Mouse (Mus musculus) midbrain, embryonic 16.5 days (tissue): ENCODE results near the gene Stam. TPM values are rescaled to one million over a fixed set of nuclear protein-coding genes. Genes with fewer than 3 reads are reported as not detected.

ENCODE experiments used
- ATAC-seq: fragments of 200-750 bp; cut with Nextera tagmentation; 2 replicates; pipeline ENCODE4 v1.8.0; 2017; ENCODE audit warnings: moderate TSS enrichment
- H3K27ac ChIP-seq: fragments of 300-500 bp; sonication (generic); 2 replicates; pipeline ENCODE4 v1.5.1; 2014; ENCODE audit warnings: mild to moderate bottlenecking, low read length, mixed read lengths
- H3K27me3 ChIP-seq: fragments of 300-500 bp; sonication (generic); 2 replicates; pipeline ENCODE4 v1.6.1; 2014; ENCODE audit warnings: low read depth, low read length, mixed read lengths; ENCODE audit not compliant: control insufficient read depth, insufficient read depth
- H3K36me3 ChIP-seq: fragments of 300-500 bp; sonication (generic); 2 replicates; pipeline ENCODE4 v1.6.1; 2014; ENCODE audit warnings: mild to moderate bottlenecking, low read length, moderate library complexity, mixed read lengths; ENCODE audit not compliant: control insufficient read depth, insufficient read depth
- H3K4me1 ChIP-seq: fragments of 300-500 bp; sonication (generic); 2 replicates; pipeline ENCODE4 v1.6.1; 2014; ENCODE audit warnings: mild to moderate bottlenecking, low read length, mixed read lengths; ENCODE audit not compliant: control insufficient read depth, insufficient read depth
- H3K4me2 ChIP-seq: fragments of 300-500 bp; sonication (generic); 2 replicates; pipeline ENCODE4 v1.6.1; 2014; ENCODE audit warnings: mild to moderate bottlenecking, low read length, mixed read lengths
- H3K4me3 ChIP-seq: fragments of 300-500 bp; sonication (generic); 2 replicates; pipeline ENCODE4 v1.5.1; 2014; ENCODE audit warnings: low read depth, mild to moderate bottlenecking, low read length, moderate library complexity, mixed read lengths
- H3K9ac ChIP-seq: fragments of 300-500 bp; sonication (generic); 2 replicates; pipeline ENCODE4 v1.6.1; 2014; ENCODE audit warnings: low read depth, low read length, mixed read lengths
- H3K9me3 ChIP-seq: fragments of 300-500 bp; sonication (generic); replicated peaks from 2 replicates; pipeline ENCODE4 v1.6.1; 2014; ENCODE audit warnings: mild to moderate bottlenecking, low read length, mixed read lengths; ENCODE audit not compliant: control insufficient read depth, poor library complexity, severe bottlenecking
- whole genome bisulfite sequencing: fragments of 180-500 bp; shearing (Covaris S2); extraction: QIAGEN DNeasy Blood & Tissue Kit; methylation state at CpG from one replicate; pipeline ENCODE4 v1.1.7; 2014; 5-methylcytosine and 5-hydroxymethylcytosine counted together
- polyA plus RNA-seq: library from polyadenylated mRNA; unstranded; fragments of >200 nt; fragmentation: Nextera tagmentation; extraction: Ambion mirVana; gene quantifications from 2 replicates; pipeline ENCODE4 v1.2.1, GENCODE M21; 2015

Gene Stam
- polyA plus RNA-seq, 1 experiment from 2014 or later, result 141 TPM

- no peaks in the 10 kb centered on the region for H3K27me3 ChIP-seq
- no peak overlapping the region for H3K4me3 ChIP-seq
- H3K36me3 ChIP-seq, result peaks cover 5% of the 10 kb centered on the region; the same call in 1 of the 2 replicates
- no peaks in the 10 kb centered on the region for H3K9me3 ChIP-seq
- H3K4me2 ChIP-seq, result no peak overlapping the region
- no peak overlapping the region for H3K9ac ChIP-seq
- no peak overlapping the region for H3K27ac ChIP-seq
- H3K4me1 ChIP-seq, result no peaks in the 10 kb centered on the region
- no peak for ATAC-seq
Measured at GRCm38 (mm10) chr2:14100533-14100932, 26.6 kb downstream of the Stam start.

- no peak overlapping the region for H3K4me2 ChIP-seq
- peaks cover 5% of the 10 kb centered on the region; the same call in 1 of the 2 replicates for H3K36me3 ChIP-seq
- H3K9me3 ChIP-seq, result no peaks in the 10 kb centered on the region
- H3K27me3 ChIP-seq, result no peaks in the 10 kb centered on the region
- H3K27ac ChIP-seq, result no peak overlapping the region
- WGBS, result 93% methylated on average over 2 of the region's 2 CpGs
- no peak overlapping the region for H3K4me3 ChIP-seq
- H3K9ac ChIP-seq, result no peak overlapping the region
- ATAC-seq, result no peak
- H3K4me1 ChIP-seq, result no peaks in the 10 kb centered on the region
Measured at GRCm38 (mm10) chr2:14102603-14103002, 28.7 kb downstream of the Stam start.

DNA sequence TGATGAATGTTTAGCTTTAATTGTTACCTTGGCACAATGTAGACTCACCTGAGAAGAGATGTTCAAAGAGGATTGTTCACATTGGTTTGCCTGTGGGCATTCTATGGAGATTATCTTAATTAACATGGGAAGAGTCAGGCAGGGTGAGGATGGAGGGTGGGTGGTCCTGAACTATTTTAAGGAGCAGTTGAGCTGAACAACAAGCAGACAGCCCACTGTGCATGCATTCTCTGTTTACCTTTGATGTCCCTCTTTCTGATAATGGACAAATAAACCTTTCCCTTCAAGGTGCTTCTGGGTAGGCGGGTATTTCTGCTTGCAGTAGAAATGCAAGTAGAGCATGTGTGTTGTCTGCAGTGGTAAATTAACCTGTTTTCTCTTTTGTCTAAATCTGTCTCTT lies 30.0 kb downstream of the Stam start:
- Histone ChIP-seq H3K27me3 (no peaks in the 10 kb centered on the region), H3K4me2 (no peak overlapping the region), H3K9ac (no peak overlapping the region), H3K9me3 (no peaks in the 10 kb centered on the region), H3K36me3 (peaks cover 5% of the 10 kb centered on the region; the same call in 1 of the 2 replicates), H3K4me3 (no peak overlapping the region), H3K27ac (no peak overlapping the region), H3K4me1 (no peaks in the 10 kb centered on the region)
- 94% methylated on average over 1 of the region's 1 CpGs for WGBS
- no peak for ATAC-seq

DNA sequence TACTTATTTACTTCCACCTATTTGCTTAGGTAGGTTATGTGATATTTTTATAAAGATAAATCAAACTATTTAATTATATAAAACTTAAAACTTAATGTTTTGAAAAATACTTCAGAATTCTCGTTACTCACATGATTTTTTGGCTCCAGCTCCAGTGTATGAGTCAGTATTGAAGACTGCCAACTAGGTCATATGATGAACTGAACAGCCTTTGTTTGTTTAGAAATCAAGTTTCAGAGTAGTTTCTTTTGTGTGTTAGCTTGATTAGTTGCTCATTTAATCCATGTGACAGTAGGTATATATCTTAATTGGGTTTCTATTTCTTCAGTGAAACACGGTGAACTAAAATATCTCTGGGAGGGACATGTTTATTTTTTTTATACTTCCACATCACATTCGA lies 33.8 kb downstream of the Stam start:
- H3K36me3 ChIP-seq, result peaks cover 3% of the 10 kb centered on the region; the same call in 1 of the 2 replicates
- H3K4me2 ChIP-seq, result no peak overlapping the region
- H3K4me1 ChIP-seq, result no peaks in the 10 kb centered on the region
- no peak overlapping the region for H3K27ac ChIP-seq
- H3K4me3 ChIP-seq, result no peak overlapping the region
- 91% methylated on average over 3 of the region's 3 CpGs for WGBS
- H3K9ac ChIP-seq, result no peak overlapping the region
- no peaks in the 10 kb centered on the region for H3K9me3 ChIP-seq
- no peaks in the 10 kb centered on the region for H3K27me3 ChIP-seq
- no peak for ATAC-seq

DNA sequence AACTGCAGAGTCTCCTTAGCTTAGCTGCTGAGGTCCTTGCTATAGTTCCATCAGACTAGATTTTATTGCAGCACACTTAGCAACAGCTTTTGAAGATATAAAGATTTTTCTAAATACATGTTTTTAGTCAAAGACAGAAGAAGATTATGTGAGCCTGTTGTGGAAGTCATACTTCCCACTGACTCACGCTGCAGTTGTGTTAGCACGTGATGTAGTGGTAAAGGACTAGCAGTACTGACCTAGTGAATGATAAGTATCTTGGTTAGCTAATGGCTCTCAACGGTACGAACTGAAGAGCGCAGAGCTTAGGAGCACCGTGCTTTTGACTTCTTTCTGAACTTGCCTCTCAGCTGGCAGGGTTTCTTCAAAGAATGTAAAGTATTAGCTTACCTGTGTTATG lies 52.5 kb downstream of the Stam start:
- Histone ChIP-seq H3K4me2 (no peak overlapping the region), H3K36me3 (peaks cover 19% of the 10 kb centered on the region; the same call in 1 of the 2 replicates), H3K27me3 (no peaks in the 10 kb centered on the region), H3K4me3 (no peak overlapping the region), H3K9me3 (no peaks in the 10 kb centered on the region), H3K4me1 (no peaks in the 10 kb centered on the region), H3K9ac (no peak overlapping the region), H3K27ac (no peak overlapping the region)
- no peak for ATAC-seq
- 87% methylated on average over 6 of the region's 6 CpGs for WGBS

- Histone ChIP-seq H3K4me2 (no peak overlapping the region), H3K36me3 (peaks cover 26% of the 10 kb centered on the region), H3K9ac (no peak overlapping the region), H3K27me3 (no peaks in the 10 kb centered on the region), H3K27ac (no peak overlapping the region), H3K9me3 (no peaks in the 10 kb centered on the region), H3K4me3 (no peak overlapping the region), H3K4me1 (no peaks in the 10 kb centered on the region)
- no peak for ATAC-seq
- WGBS, result 22% methylated on average over 3 of the region's 3 CpGs
Measured at GRCm38 (mm10) chr2:14127629-14128028, 53.7 kb downstream of the Stam start.

DNA sequence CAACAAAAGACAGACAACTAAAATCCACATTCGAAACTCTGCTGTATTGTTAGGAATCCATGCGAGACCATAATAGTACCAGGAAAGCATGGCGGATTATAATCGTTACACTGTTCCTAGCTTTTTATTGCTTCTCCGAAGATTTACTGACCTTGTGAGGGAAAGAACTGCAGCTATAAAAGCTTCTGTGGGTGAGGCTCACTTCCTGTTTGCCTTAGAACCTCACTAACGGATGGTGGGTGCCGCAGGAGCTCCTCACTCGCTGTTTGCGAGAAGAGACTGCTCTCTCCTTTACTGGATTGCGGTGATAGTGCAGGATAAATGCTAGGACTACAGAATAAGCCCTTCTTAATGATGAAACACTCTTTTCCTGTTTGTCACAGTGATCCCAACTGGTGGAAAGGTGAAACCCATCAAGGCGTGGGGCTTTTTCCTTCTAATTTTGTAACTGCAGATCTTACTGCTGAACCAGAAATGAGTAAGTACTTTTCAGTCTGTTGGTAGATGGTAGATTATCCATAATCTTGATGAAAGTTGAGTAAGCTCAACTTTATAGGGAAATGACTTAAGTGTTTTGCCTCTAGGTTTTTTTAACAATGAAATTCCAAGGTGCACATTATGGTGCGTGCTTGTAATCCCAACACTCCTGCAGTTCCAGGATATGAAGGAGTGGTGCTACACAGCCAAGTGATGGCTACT lies 56.9 kb downstream of the Stam start:
- no peaks in the 10 kb centered on the region for H3K4me1 ChIP-seq
- peaks cover 21% of the 10 kb centered on the region for H3K36me3 ChIP-seq
- no peak overlapping the region for H3K9ac ChIP-seq
- H3K27ac ChIP-seq, result no peak overlapping the region
- H3K4me3 ChIP-seq, result no peak overlapping the region
- H3K4me2 ChIP-seq, result no peak overlapping the region
- H3K9me3 ChIP-seq, result no peaks in the 10 kb centered on the region
- H3K27me3 ChIP-seq, result no peaks in the 10 kb centered on the region
- ATAC-seq, result no peak
- WGBS, result 92% methylated on average over 12 of the region's 12 CpGs

GRCm38 (mm10) chr2:14132468-14133326 lies 58.8 kb downstream of the Stam start:
- 92% methylated on average over 4 of the region's 4 CpGs for WGBS
- Histone ChIP-seq H3K4me2 (no peak overlapping the region), H3K4me1 (no peaks in the 10 kb centered on the region), H3K36me3 (peaks cover 23% of the 10 kb centered on the region), H3K27ac (no peak overlapping the region), H3K9ac (no peak overlapping the region), H3K9me3 (no peaks in the 10 kb centered on the region), H3K27me3 (no peaks in the 10 kb centered on the region), H3K4me3 (no peak overlapping the region)
- ATAC-seq, result no peak

- H3K27ac ChIP-seq, result no peak overlapping the region
- H3K4me2 ChIP-seq, result no peak overlapping the region
- H3K9ac ChIP-seq, result no peak overlapping the region
- H3K4me3 ChIP-seq, result no peak overlapping the region
- peaks cover 13% of the 10 kb centered on the region; the same call in 1 of the 2 replicates for H3K36me3 ChIP-seq
- 65% methylated on average over 3 of the region's 3 CpGs for WGBS
- ATAC-seq, result no peak
- H3K4me1 ChIP-seq, result no peaks in the 10 kb centered on the region
- H3K27me3 ChIP-seq, result no peaks in the 10 kb centered on the region
- H3K9me3 ChIP-seq, result no peaks in the 10 kb centered on the region
Measured at GRCm38 (mm10) chr2:14136906-14137305, 63.0 kb downstream of the Stam start.
